Mouse (Mus musculus) MEL-GATA-1-ER (cell line): ENCODE measurements around the gene Specc1.
A peak's percentile ranks its signal among the peaks of the same experiment; 100 is the strongest.

ENCODE experiments used
- DNase-seq: peaks from one replicate; pipeline ENCODE4 v3.0.0-alpha.2; 2012; ENCODE audit warnings: low read depth; ENCODE audit errors: extremely low read depth

The Specc1 gene

GRCm38 (mm10) chr11:62047817-62048640 is 91.5 kb downstream of the Specc1 start:
- peak; percentile 66 for DNase-seq

DNA sequence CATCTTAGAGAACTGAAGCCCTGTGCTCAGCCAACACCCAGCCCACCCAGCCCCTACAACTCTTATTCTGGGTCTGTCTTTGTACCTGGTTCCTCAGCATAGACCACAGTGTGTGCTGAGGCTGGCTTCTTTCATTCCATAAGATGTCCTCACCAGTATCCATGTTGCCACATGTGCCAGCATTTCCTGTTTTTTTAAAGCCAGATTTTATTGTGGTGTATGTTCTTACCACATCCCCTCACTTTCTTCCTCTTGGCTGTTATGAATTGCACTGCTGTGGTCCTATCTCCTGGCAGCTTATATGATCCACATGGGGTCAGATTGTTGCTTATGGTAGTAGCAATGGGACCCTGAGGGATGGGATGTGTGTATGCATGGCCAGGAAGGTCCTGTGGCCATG is 92.6 kb downstream of the Specc1 start:
- no peak for DNase-seq

- DNase-seq: no peak
Measured at GRCm38 (mm10) chr11:62050356-62051330, 94.1 kb downstream of the Specc1 start.

GRCm38 (mm10) chr11:62051487-62051886 is 94.9 kb downstream of the Specc1 start:
- DNase-seq: no peak

DNA sequence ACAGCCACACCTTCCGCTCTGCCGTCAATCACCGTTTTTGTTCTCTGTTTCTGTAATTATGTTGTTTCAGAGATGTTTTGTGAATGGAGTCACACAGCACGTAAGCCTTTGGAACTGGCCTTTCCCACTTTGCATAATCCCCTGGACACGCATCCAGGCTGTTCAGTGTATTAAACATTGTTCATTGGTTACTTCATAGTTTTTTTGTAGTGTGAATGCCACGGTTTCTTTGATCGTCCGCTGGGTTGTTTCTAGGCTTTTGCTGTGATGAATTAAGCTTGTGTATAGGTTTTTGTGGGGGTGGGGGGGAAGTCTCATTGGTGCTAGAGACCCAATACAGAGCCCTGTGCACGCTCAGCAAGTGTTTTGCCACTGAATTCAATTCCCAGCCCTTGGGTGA is 97.4 kb downstream of the Specc1 start:
- no peak for DNase-seq

GRCm38 (mm10) chr11:62064565-62064964 is 108.0 kb downstream of the Specc1 start:
- no peak for DNase-seq

- DNase-seq: peak; percentile 39
Measured at GRCm38 (mm10) chr11:62065655-62066054, 109.1 kb downstream of the Specc1 start.

GRCm38 (mm10) chr11:62069554-62069953 is 113.0 kb downstream of the Specc1 start:
- DNase-seq: no peak

DNA sequence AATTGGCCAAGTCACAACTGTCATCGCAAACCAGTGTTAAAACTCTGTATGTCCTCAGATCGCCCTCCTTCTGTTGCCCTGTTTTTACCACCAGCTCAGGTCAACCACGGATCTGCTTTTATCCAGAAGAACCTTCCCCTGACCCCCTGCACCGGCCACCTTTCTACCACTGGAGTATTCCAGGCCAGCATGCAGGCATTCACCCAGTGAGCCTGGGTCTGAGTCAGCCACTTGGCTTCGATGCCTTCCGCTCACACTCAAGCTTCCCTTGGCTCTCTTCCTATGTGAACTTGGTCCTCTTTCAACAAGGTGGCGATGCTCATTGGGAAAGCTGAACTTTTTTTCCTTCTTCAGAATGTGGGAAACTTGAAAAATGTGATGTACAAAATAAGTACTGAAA is 113.6 kb downstream of the Specc1 start:
- no peak for DNase-seq

DNA sequence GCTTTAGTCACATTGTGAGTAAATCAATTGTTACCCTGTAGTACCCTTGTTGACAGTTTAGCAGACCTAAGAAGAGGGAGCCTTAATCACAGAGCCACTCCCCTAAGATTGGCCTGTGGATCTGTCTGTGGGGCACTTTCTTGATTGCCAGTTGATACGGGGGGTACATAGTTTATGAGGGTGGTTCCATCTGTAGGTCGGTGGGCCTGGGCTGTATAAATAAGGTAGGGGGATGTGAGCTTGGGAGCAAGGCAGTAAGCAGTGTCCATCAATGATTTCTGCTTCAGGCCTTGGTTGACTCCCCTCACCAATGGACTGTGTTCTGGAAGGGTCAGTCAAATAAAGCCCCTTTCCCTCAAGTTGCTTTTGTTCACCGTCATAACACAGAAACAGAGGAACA is 115.8 kb downstream of the Specc1 start:
- no peak for DNase-seq

DNA sequence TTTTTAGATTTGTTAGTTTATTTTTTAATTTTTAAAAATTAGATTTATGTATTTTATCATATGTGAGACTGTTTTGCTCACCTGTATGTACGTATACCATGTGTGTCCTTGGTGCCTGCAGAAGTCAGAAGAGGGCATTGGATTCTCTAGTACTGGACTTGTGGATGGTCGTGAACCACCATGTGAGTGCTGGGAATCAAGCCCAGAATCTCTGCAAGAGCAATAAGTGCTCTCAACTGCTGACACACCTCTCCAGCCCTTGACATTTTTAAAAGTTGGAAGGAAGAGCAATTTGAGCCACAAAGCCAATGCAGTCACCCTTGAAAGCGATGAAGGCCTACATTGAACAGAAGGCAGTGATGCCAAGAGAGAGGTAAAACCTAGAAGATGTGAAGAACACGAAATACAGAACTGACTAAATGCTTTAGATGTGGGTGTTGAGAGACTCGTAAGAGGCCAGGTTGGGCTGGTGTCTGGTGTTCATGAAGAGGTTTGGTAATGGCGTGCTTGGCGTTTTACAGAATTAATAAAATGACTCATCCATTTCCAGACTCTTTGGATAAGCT is 117.1 kb downstream of the Specc1 start:
- no peak for DNase-seq

- DNase-seq: no peak
Measured at GRCm38 (mm10) chr11:62074578-62074977, 118.0 kb downstream of the Specc1 start.

- no peak for DNase-seq
Measured at GRCm38 (mm10) chr11:62075071-62075470, 118.5 kb downstream of the Specc1 start.

GRCm38 (mm10) chr11:62075551-62075950 is 119.0 kb downstream of the Specc1 start:
- DNase-seq: no peak

GRCm38 (mm10) chr11:62076345-62077156 is 120.0 kb downstream of the Specc1 start:
- peak; percentile 94 for DNase-seq

GRCm38 (mm10) chr11:62077157-62077865 is 120.7 kb downstream of the Specc1 start:
- no peak for DNase-seq

DNA sequence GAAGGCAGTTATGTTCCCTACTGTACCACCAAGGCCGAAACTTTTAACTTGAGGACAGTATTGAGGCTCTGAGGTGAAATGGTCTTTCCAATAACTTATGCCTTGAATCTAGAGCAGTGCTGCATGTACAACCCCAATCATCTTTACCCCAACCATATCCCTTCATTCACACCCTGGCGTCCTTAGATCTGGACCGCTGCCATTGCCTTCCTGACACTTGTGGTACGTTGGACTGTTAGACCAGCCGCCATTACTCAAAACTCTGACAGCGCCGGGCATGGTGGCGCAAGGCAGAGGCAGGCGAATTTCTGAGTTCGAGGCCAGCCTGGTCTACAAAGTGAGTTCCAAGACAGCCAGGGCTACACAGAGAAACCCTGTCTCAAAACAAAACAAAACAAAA is 121.8 kb downstream of the Specc1 start:
- no peak for DNase-seq

- DNase-seq: peak; percentile 53
Measured at GRCm38 (mm10) chr11:62079100-62079857, 122.7 kb downstream of the Specc1 start.

GRCm38 (mm10) chr11:62080476-62080875 is 123.9 kb downstream of the Specc1 start:
- DNase-seq: no peak

GRCm38 (mm10) chr11:62086648-62087047 is 130.1 kb downstream of the Specc1 start:
- DNase-seq: no peak
